Mouse (Mus musculus): ENCODE results near the gene Sec23ip. TPM values are rescaled to one million over a fixed set of nuclear protein-coding genes. Genes with fewer than 3 reads are reported as not detected.
A peak's percentile ranks its signal among the peaks of the same experiment; 100 is the strongest.

Gene Sec23ip
- polyA plus RNA-seq, 1 experiment from 2014 or later: 38.4 TPM

GRCm38 (mm10) chr7:128824986-128825563 lies 80.3 kb downstream of the Sec23ip start:
- H3K36me3 ChIP-seq (ENCODE audit: control insufficient read depth, insufficient read depth, low read length): no peaks in the 10 kb centered on the region
- no peaks in the 10 kb centered on the region for H3K9me3 ChIP-seq (ENCODE audit: control insufficient read depth, low read length)
- H3K4me3 ChIP-seq (ENCODE audit: low read length): no peak overlapping the region
- WGBS: 51% methylated on average over 5 of the region's 5 CpGs
- no peaks in the 10 kb centered on the region for H3K27me3 ChIP-seq (ENCODE audit: control insufficient read depth, insufficient read depth, low read length)
- H3K27ac ChIP-seq (ENCODE audit: low read depth, low read length): no peak overlapping the region
- no peak overlapping the region for H3K9ac ChIP-seq (ENCODE audit: low read depth, low read length)
- ATAC-seq (ENCODE audit: low FRiP score, low TSS enrichment): peak; percentile 77
- no peaks in the 10 kb centered on the region for H3K4me1 ChIP-seq (ENCODE audit: control insufficient read depth, insufficient read depth, low read length)
- no peak overlapping the region for H3K4me2 ChIP-seq (replicated peaks; ENCODE audit: low read depth, low read length)

- H3K9me3 ChIP-seq (ENCODE audit: control insufficient read depth, low read length): no peaks in the 10 kb centered on the region
- no peak overlapping the region for H3K4me2 ChIP-seq (replicated peaks; ENCODE audit: low read depth, low read length)
- H3K9ac ChIP-seq (ENCODE audit: low read depth, low read length): no peak overlapping the region
- ATAC-seq (ENCODE audit: low FRiP score, low TSS enrichment): peak; percentile 84
- no peaks in the 10 kb centered on the region for H3K27me3 ChIP-seq (ENCODE audit: control insufficient read depth, insufficient read depth, low read length)
- H3K4me3 ChIP-seq (ENCODE audit: low read length): no peak overlapping the region
- WGBS: 47% methylated on average over 12 of the region's 12 CpGs
- H3K4me1 ChIP-seq (ENCODE audit: control insufficient read depth, insufficient read depth, low read length): no peaks in the 10 kb centered on the region
- no peak overlapping the region; the same call in 1 of the 2 replicates for H3K27ac ChIP-seq (ENCODE audit: low read depth, low read length)
- no peaks in the 10 kb centered on the region for H3K36me3 ChIP-seq (ENCODE audit: control insufficient read depth, insufficient read depth, low read length)
Measured at GRCm38 (mm10) chr7:128832455-128833081, 87.8 kb downstream of the Sec23ip start.

DNA sequence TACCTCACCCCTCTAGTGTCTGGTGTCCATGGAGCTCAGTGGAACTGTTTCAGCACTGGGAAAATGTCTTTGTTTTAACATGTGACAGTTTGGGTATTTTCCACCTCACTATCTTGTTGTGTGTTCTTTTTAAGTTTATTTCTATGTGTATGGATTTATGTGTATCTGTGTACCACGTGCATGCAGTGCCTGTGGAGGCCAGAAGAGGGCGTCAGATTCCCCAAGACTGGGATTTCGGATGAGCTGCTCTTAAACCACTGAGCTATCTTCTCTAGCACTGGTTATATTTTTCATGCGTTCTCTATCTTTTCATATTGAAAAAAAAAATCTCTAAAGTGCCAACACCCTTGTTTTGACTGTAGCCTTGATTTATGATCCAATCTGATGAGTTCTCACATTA lies 88.5 kb downstream of the Sec23ip start:
- no peaks in the 10 kb centered on the region for H3K36me3 ChIP-seq (ENCODE audit: control insufficient read depth, insufficient read depth, low read length)
- no peak overlapping the region for H3K4me2 ChIP-seq (replicated peaks; ENCODE audit: low read depth, low read length)
- no peaks in the 10 kb centered on the region for H3K9me3 ChIP-seq (ENCODE audit: control insufficient read depth, low read length)
- H3K27me3 ChIP-seq (ENCODE audit: control insufficient read depth, insufficient read depth, low read length): no peaks in the 10 kb centered on the region
- 74% methylated on average over 4 of the region's 4 CpGs for WGBS
- H3K4me3 ChIP-seq (ENCODE audit: low read length): no peak overlapping the region
- H3K9ac ChIP-seq (ENCODE audit: low read depth, low read length): no peak overlapping the region
- ATAC-seq (ENCODE audit: low FRiP score, low TSS enrichment): no peak
- no peaks in the 10 kb centered on the region for H3K4me1 ChIP-seq (ENCODE audit: control insufficient read depth, insufficient read depth, low read length)
- H3K27ac ChIP-seq (ENCODE audit: low read depth, low read length): no peak overlapping the region; the same call in 1 of the 2 replicates

Small RNA genes lying within 50 kb of the gene (microRNA-seq; reads per million reads assigned to microRNA genes)
- gene Gm25778: not detected

Other genes starting within 250 kb of the Sec23ip start
- gene Bag3, start 221.3 kb upstream of the Sec23ip start, polyA plus RNA-seq (2014; fragmentation: Nextera tagmentation; extraction: Ambion mirVana): 10.4 and 11.5 TPM in 2 replicates
- gene Inpp5f, start 133.6 kb upstream of the Sec23ip start, polyA plus RNA-seq (2014; fragmentation: Nextera tagmentation; extraction: Ambion mirVana): 21.6 and 36.5 TPM in 2 replicates
- 78.1 and 87.9 TPM in 2 replicates for gene Mcmbp, start 4.4 kb upstream of the Sec23ip start, polyA plus RNA-seq (2014; fragmentation: Nextera tagmentation; extraction: Ambion mirVana)